Mouse (Mus musculus) frontal cortex, adult 2 months (tissue): ENCODE measurements around the gene Trim24. TPM values are rescaled to one million over a fixed set of nuclear protein-coding genes. Genes with fewer than 3 reads are reported as not detected.
A peak's percentile ranks its signal among the peaks of the same experiment; 100 is the strongest.
"Not testable (repeated sequence)": the region's sequence is repeated elsewhere in the genome, so short reads cannot be mapped to it uniquely, and the experiment has no call there.

Experiments used
- DNase-seq, 2 experiments: peaks; one replicate each; pipeline ENCODE4 v3.0.0; 2022; ENCODE audit warnings: low spot score in 1 of 2; ENCODE audit errors: extremely low spot score in 1 of 2
- polyA plus RNA-seq: library from polyadenylated mRNA; depleted of rRNA; stranded (reverse); fragments of >200 nt; gene quantifications from 2 replicates; pipeline ENCODE4 v1.2.3, GENCODE M21; 2012; rRNA removed

Gene Trim24
- 28.2 TPM in 2 replicates for polyA plus RNA-seq

DNA sequence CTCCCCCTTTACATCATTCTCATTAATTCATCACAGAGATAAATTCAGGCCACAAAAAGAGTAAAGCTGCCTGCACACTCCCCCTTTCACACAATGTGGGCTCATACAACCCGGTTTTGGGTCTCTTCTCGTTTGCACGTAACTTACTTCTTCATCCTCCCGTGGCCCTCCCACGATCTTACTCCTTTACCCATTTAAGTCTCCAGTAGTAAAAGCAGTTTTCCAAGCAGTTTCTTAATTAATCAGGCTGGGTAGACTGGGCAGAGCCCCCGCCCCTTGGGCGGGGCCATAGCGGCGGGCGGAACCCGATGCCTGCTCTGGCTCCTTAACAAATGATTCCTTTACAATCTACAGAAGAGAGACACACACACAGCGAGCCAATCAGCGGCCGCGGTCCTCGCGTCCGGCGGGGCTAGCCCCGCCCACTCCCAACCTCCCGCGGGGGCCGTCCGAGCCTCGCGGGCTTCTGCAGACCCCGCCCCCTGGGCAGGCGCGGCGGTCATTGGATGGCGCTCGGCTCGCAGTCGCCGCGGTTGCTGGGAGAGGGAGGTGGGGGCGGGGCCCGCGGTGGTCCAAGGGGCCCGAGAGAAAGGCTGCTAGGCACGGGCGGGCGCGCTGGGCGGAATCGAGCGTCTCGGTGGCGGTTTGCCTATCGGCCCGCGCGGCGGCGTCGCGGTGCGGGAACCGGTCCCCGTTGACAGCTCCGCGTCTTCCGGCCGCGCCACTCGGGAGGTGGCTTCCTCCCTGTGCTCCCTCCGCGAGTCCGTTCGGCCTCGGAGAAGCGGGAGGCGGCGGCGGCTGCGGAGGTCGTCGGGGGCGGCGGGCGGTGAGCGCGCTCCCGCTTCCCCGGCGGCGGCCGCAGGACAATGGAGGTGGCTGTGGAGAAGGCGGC lies at the start of gene Trim24:
TSS of gene Trim24 (plus strand) at position 567 of the 892 bp plus-strand sequence.
- peak; percentile 91 to 92 for DNase-seq

GRCm38 (mm10) chr6:37821531-37822051 lies 49.0 kb upstream of the Trim24 start:
- no peak for DNase-seq

GRCm38 (mm10) chr6:37822390-37822789 lies 48.2 kb upstream of the Trim24 start:
- DNase-seq = no peak

GRCm38 (mm10) chr6:37823731-37824130 lies 46.9 kb upstream of the Trim24 start:
- no peak for DNase-seq

- DNase-seq = not testable (repeated sequence)
Observed at GRCm38 (mm10) chr6:37825331-37826115, 45.1 kb upstream of the Trim24 start.

DNA sequence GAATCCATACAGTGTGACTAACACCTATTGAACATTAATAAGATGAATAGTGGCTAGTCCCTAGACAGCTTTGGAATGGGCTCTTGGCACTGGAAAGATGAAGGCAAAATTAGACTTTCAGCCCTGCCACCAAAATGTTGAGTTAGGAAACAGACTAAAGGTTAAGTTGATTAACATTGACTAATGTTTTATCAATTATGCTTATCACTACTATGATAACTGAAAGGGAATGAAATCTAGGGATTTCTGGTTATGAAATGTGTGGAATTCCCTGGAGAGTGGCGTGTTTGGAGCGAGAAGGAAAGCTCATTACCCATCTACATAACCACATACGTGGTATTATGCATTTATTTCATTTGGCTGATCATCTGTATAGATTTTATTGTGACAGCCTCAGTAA lies 41.7 kb upstream of the Trim24 start:
- no peak for DNase-seq

GRCm38 (mm10) chr6:37829631-37830030 lies 41.0 kb upstream of the Trim24 start:
- DNase-seq = no peak

GRCm38 (mm10) chr6:37833691-37834090 lies 36.9 kb upstream of the Trim24 start:
- no peak for DNase-seq

DNA sequence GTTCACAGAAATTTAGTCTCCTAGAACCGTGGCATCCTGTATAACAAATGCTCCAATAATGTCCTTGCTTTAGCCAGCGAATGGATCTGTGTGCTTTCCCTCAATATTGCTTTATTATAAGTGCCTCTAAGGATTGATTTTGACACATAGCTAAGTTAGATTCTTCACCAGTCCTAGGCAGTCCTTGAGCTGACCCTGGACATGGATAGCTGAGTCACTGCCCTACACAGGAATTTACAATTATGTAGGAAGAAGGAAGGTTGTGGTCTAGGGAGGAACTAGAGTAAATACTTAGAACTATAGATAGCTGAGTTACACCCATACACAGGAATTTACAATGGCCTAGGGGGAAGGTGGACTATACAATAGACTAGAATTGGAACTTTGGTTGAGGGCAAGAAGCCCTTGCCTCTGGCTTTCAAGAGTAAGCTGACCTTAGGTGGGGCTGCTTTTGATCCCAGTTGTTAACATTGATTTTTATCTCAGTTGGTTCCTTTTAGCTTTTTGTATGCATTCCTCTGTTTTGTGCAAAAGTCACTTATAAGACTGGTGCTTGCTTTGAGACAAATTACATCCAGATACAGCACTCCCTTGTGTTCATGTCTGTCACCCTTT lies 33.6 kb upstream of the Trim24 start:
- DNase-seq = not testable (repeated sequence)

DNA sequence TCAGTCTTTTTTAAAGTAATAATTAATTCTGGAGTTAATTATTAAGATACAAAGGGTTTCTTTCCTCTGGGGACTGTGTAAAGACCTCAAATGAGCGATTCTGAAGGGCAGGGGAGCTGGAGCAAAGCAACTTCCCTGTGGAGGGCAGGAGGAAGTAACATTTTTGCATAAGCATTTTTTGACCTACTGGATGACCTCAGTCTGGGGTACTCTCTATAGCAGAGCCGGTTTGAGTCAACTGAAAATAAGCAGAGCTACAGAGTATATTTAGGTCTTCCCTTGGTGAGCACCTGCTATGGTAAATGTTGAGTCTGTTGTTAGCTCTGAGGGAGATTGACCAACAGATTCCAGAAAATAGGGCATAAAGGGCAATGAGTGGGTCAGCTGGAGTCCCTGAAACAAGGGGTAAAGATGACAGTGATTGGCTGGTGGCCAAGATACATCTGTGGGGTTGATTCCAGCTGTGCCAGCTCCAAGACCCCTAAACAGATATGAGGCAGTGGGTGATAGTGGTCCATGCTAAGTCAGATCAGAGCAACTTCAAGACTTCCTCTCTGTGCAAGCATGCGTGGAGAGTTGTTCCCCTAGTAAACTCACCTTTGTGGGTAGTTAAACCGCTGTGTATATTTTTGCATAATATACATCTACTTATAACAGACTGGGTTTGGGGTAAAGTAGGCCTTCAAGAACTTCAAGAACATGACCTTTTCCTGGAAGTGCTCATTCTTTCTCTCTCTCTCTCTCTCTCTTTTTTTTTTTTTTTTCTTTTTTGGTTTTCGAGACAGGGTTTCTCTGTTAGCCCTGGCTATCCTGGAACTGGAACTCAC lies 27.6 kb upstream of the Trim24 start:
- no peak for DNase-seq

- no peak for DNase-seq
Observed at GRCm38 (mm10) chr6:37843647-37844273, 26.9 kb upstream of the Trim24 start.

DNA sequence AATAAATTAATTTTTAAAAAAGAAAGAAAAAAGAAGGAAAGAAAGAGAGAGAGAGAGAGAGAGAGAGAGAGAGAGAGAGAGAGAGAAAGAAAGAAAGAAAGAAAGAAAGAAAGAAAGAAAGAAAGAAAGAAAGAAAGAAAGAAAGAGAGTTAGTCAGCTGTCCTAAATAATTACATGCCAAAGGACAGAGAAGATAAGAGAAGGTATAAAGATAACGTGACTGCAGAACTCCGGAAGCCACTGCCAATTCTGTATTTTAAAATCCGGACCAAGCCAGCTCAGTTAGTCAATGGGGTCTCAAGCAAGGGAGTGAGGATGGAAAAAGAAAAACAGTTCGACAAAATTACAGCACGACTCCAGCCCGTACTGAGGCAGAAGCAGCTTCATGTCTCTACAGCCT lies 25.7 kb upstream of the Trim24 start:
- DNase-seq = not testable (repeated sequence)

DNA sequence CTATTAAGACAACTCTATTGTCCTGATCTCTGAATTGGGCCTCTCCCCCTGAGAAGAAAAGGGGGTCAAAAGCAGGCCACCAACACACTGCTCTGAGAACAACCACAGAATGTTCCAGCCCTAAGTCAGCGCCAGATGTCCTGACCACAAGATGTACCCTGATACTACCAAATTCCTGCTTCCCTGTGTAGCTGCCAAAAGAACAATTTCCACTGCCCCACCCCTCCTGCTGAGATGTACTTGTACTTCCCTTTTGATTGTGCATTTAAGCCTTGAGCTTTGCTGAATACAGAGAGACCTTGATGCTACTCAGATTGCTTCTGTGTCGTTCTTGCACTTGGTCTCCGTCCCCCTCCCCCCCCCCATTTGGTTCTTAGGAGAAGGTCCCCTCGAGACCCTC lies 23.1 kb upstream of the Trim24 start:
- not testable (repeated sequence) for DNase-seq

- no peak for DNase-seq
Observed at GRCm38 (mm10) chr6:37851352-37851751, 19.3 kb upstream of the Trim24 start.

GRCm38 (mm10) chr6:37853289-37853688 lies 17.3 kb upstream of the Trim24 start:
- DNase-seq = no peak

GRCm38 (mm10) chr6:37855384-37855783 lies 15.2 kb upstream of the Trim24 start:
- DNase-seq = no peak

GRCm38 (mm10) chr6:37856300-37856699 lies 14.3 kb upstream of the Trim24 start:
- not testable (repeated sequence) for DNase-seq

DNA sequence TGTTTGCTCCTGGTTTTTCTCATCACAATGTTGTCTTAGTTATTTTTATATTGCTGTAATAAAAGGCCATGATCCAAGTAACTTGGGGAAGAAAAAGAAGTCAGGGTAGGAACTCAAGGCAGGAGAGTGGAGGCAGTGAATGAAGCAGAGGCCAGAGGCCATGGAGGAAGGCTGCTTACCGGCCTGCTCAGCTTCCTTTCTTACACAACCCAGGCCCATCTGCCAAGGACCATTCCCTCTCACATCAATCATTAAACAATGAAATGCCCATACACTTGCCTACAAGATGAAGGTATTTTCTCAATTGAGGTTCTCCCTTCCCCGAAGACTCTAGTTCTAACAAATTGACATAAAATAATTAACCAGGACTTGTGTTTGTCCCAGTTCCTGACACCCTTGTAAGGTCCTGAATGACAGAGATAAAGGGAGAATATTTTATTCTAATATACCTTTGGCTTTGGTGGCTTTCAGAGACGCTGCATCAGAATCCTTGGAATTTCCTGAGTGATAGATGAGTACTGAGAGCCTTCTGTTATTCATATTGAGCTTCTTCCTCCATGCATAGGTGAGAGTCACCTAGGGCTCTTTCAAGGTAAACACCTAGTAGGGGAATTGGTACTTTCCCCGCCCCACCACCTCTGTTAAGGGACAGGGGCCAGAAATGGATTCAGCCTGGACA lies 13.3 kb upstream of the Trim24 start:
- DNase-seq = no peak

GRCm38 (mm10) chr6:37858126-37858525 lies 12.5 kb upstream of the Trim24 start:
- no peak for DNase-seq
